Mouse (Mus musculus): ENCODE data around the gene Atg13. TPM values are rescaled to one million over a fixed set of nuclear protein-coding genes. Genes with fewer than 3 reads are reported as not detected.

The Atg13 gene
- 10.0 and 26.0 TPM in 2 replicates for polyA plus RNA-seq (2012; rRNA removed)

DNA sequence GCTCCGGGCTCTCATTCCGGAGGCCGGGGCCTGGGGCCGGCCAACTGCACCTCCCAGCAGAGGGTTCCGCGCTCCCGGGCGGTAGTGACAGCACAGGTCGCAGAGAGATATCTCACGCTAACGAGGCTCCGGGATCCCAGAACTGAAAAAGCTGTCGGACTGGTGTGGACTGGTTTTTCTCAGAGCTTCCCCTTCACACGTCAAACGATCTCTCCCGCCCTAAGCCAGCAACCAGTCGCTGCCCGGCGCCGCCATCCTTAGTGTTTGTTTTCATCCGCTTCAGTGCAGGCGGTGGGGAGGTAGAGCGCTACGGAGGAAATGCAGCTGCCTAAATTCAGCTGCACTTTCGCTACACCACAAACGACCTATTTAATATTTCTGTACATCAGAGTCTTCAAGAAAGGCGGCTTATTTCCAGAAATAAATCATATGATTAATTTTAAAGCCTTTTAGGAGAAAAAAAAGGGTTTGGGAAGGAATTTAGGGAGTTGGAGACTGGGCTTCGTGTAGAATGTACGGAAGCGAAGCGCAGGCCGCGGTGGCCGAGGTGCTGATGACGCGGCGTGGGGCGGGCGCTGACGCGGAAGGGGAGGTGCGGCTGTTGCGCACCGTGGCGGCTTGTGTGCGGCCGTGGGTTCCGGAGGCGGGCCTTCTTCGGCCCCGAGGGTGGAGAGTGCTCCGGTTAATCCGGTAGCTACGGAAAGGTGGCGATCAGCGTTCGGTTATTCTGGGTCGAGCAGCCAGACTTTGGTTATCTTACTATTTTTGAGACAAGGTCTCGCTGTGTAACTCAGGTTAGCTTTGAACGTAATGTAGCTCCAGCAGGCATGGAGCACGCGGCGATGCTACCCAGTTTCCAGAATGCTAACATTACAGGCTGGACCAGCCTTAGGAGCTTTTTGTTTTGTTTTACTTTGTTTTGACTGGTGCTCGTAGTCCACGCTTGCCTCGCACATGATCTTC is at the start of gene Atg13, which contains the start of gene Harbi1:
Atg13 (minus strand) TSS at position 305 of the 963 bp plus-strand sequence.
Harbi1 (plus strand) TSS at position 581 of the 963 bp plus-strand sequence.
- Histone ChIP-seq H3K27me3 (ENCODE audit: control insufficient read depth, insufficient read depth, low read length) (no peaks in the 10 kb centered on the region), H3K36me3 (ENCODE audit: control insufficient read depth, insufficient read depth, low read length) (peaks cover 2% of the 10 kb centered on the region; the same call in 1 of the 2 replicates), H3K4me3 (ENCODE audit: low read depth, low read length) (peak within 1 kb of the TSS; percentile 90), H3K4me1 (ENCODE audit: control insufficient read depth, insufficient read depth, insufficient read length, low read length) (peaks cover 5% of the 10 kb centered on the region), H3K27ac (ENCODE audit: insufficient read depth, low read depth, low read length) (peak within 1 kb of the TSS; percentile 69)
- TF ChIP-seq POLR2A (IDR thresholded peaks at IDR 0.05; ENCODE audit: low read depth, low read length) (peak; percentile 76), CTCF (IDR thresholded peaks at IDR 0.05; ENCODE audit: extremely low read depth, insufficient read length, insufficient replicate concordance, low read depth, low read length) (no peak)
- under 1% methylated on average over 66 of the region's 66 CpGs for whole genome bisulfite sequencing

DNA sequence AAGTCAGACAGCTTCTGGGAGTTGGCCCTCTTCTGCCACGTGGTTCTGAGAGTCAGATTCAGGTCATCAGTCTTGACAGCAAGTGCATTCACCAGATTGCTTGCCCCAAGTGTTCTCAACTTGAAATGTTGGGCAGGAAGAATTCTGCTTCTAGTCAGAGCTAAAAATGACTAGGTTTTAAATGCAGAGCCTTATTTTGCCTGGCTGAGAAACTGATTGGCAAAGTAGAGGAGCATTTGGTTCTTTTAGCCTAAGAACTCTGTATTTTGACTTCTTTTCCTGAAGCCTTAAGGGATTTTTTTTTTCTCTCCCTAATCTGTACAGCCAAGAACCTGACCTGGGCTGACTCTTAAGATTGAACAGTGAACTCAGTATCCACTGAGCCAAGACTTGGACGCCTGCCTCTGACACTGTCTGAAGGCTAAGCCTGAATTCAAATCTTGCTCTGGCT is 39.5 kb upstream of the Atg13 start:
- no peaks in the 10 kb centered on the region for H3K27me3 ChIP-seq (ENCODE audit: control insufficient read depth, insufficient read depth, low read length)
- no peaks in the 10 kb centered on the region for H3K36me3 ChIP-seq (ENCODE audit: control insufficient read depth, insufficient read depth, low read length)
- H3K27ac ChIP-seq (ENCODE audit: insufficient read depth, low read depth, low read length) = no peak overlapping the region
- H3K4me3 ChIP-seq (ENCODE audit: low read depth, low read length) = no peak overlapping the region
- no peak for TF ChIP-seq CTCF (IDR thresholded peaks at IDR 0.05; ENCODE audit: extremely low read depth, insufficient read length, insufficient replicate concordance, low read depth, low read length)
- no peak for TF ChIP-seq POLR2A (IDR thresholded peaks at IDR 0.05; ENCODE audit: low read depth, low read length)
- 48% methylated on average over 2 of the region's 2 CpGs for WGBS
- H3K4me1 ChIP-seq (ENCODE audit: control insufficient read depth, insufficient read depth, insufficient read length, low read length) = peaks cover 2% of the 10 kb centered on the region; the same call in 1 of the 2 replicates

- Histone ChIP-seq H3K27ac (ENCODE audit: insufficient read depth, low read depth, low read length) (no peak overlapping the region), H3K36me3 (ENCODE audit: control insufficient read depth, insufficient read depth, low read length) (no peaks in the 10 kb centered on the region), H3K27me3 (ENCODE audit: control insufficient read depth, insufficient read depth, low read length) (no peaks in the 10 kb centered on the region), H3K4me1 (ENCODE audit: control insufficient read depth, insufficient read depth, insufficient read length, low read length) (peaks cover 3% of the 10 kb centered on the region; the same call in 1 of the 2 replicates), H3K4me3 (ENCODE audit: low read depth, low read length) (no peak overlapping the region)
- TF ChIP-seq CTCF (IDR thresholded peaks at IDR 0.05; ENCODE audit: extremely low read depth, insufficient read length, insufficient replicate concordance, low read depth, low read length) = no peak
- TF ChIP-seq POLR2A (IDR thresholded peaks at IDR 0.05; ENCODE audit: low read depth, low read length) = no peak
- WGBS = 87% methylated on average over 5 of the region's 5 CpGs
Measured at GRCm38 (mm10) chr2:91744686-91745085, 34.3 kb upstream of the Atg13 start.

GRCm38 (mm10) chr2:91739586-91739985 is 29.2 kb upstream of the Atg13 start:
- Histone ChIP-seq H3K4me3 (ENCODE audit: low read depth, low read length) (no peak overlapping the region), H3K4me1 (ENCODE audit: control insufficient read depth, insufficient read depth, insufficient read length, low read length) (0 out of 2 replicates have a peak, but pooled peaks cover 1% of the 10 kb centered on the region), H3K27ac (ENCODE audit: insufficient read depth, low read depth, low read length) (no peak overlapping the region), H3K27me3 (ENCODE audit: control insufficient read depth, insufficient read depth, low read length) (no peaks in the 10 kb centered on the region), H3K36me3 (ENCODE audit: control insufficient read depth, insufficient read depth, low read length) (no peaks in the 10 kb centered on the region)
- 94% methylated on average over 1 of the region's 1 CpGs for WGBS
- no peak for TF ChIP-seq CTCF (IDR thresholded peaks at IDR 0.05; ENCODE audit: extremely low read depth, insufficient read length, insufficient replicate concordance, low read depth, low read length)
- no peak for TF ChIP-seq POLR2A (IDR thresholded peaks at IDR 0.05; ENCODE audit: low read depth, low read length)

DNA sequence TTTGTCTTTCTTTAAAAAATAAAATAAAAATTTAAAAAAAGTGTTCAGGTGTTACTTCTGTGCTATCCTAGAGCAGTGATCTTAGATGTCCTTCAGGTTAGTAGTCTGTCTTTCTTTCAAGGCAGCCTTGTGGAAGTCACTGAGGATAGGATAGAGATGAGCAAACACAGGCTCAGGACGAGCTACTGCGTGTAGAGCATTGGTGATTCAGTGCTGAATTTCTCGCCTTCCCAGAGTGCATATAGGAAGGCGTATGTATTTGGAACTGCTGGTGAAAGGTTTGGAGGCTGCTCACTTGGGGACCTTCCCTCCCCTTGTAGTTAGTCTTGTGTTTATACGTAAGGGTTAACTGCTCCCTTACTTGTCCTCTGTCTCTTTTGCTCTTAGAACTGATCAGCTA is 24.8 kb upstream of the Atg13 start:
- H3K4me3 ChIP-seq (ENCODE audit: low read depth, low read length) = no peak overlapping the region
- H3K4me1 ChIP-seq (ENCODE audit: control insufficient read depth, insufficient read depth, insufficient read length, low read length) = 0 out of 2 replicates have a peak, but pooled peaks cover 2% of the 10 kb centered on the region
- WGBS = 86% methylated on average over 5 of the region's 5 CpGs
- H3K27me3 ChIP-seq (ENCODE audit: control insufficient read depth, insufficient read depth, low read length) = no peaks in the 10 kb centered on the region
- TF ChIP-seq POLR2A (IDR thresholded peaks at IDR 0.05; ENCODE audit: low read depth, low read length) = no peak
- no peak for TF ChIP-seq CTCF (IDR thresholded peaks at IDR 0.05; ENCODE audit: extremely low read depth, insufficient read length, insufficient replicate concordance, low read depth, low read length)
- no peaks in the 10 kb centered on the region for H3K36me3 ChIP-seq (ENCODE audit: control insufficient read depth, insufficient read depth, low read length)
- H3K27ac ChIP-seq (ENCODE audit: insufficient read depth, low read depth, low read length) = no peak overlapping the region

DNA sequence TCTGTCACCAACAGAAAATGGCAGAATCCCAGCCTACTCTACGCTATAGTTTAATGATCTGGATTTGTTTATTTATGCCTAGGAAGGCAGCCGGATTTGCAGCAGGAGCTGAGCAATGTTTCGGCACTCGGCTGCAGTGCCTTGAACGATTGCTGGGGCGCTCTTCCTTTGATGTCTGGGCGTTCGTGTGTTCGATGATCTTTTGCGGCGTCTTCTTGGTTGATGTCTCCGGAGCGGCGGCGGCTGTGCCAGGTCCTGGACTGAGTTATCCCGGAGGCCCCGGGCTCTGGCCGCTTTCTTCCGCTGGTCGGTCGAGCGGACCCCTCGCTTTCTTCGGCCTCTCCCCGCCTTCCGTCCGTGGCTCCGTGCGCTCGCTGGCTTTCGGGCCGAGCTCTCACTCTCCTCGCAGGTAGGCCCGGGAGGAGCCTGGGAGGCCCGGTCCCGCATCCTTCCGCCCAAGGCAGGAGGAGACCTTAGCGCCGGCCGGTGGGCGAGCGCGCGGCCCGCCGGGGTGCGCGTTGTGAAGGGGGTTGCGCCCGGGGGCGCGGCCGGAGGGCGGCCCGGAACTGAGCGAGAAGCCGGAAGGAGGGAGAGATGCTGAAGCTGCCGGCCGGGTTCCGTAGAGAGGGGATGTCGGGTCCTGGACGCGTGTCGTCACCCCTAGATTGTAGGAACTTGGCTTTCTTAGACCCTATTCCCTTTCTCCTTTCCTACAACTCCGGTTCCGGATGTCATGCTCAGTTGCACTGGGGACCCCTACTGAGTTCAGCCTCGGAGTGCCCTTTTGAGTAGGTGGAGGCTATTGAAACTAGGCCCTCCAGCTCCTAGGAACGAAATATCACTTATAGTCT is 19.8 kb upstream of the Atg13 start, which contains the start of gene Ambra1:
Ambra1 (plus strand) TSS at position 164 of the 851 bp plus-strand sequence.
- under 1% methylated on average over 68 of the region's 68 CpGs for WGBS

More for the DNA sequence above, 19.8 kb upstream of the Atg13 start, which contains the start of gene Ambra1:
- Histone ChIP-seq H3K36me3 (ENCODE audit: control insufficient read depth, insufficient read depth, low read length) (no peaks in the 10 kb centered on the region), H3K27ac (ENCODE audit: insufficient read depth, low read depth, low read length) (peak within 1 kb of the TSS; percentile 79), H3K27me3 (ENCODE audit: control insufficient read depth, insufficient read depth, low read length) (no peaks in the 10 kb centered on the region), H3K4me1 (ENCODE audit: control insufficient read depth, insufficient read depth, insufficient read length, low read length) (0 out of 2 replicates have a peak, but pooled peaks cover 2% of the 10 kb centered on the region), H3K4me3 (ENCODE audit: low read depth, low read length) (peak within 1 kb of the TSS; percentile 80)
- TF ChIP-seq POLR2A (IDR thresholded peaks at IDR 0.05; ENCODE audit: low read depth, low read length) (peak; percentile 48; the same call in 1 of the 2 replicates), CTCF (IDR thresholded peaks at IDR 0.05; ENCODE audit: extremely low read depth, insufficient read length, insufficient replicate concordance, low read depth, low read length) (no peak)
